Mouse (Mus musculus) lung, adult 10 weeks (tissue): ENCODE measurements around the gene Prl2b1. TPM values are rescaled to one million over a fixed set of nuclear protein-coding genes. Genes with fewer than 3 reads are reported as not detected.

Experiments
- polyA plus RNA-seq: library from polyadenylated mRNA; stranded (reverse); fragments of 350-450 nt; fragmentation: Illumina TruSeq; extraction: RNeasy Lipid Tissue Mini Kit (QIAGEN cat#74804); gene quantifications from one replicate; pipeline ENCODE4 v1.2.3, GENCODE M21; 2014; ENCODE audit warnings: low read depth, low replicate concordance; ENCODE audit not compliant: insufficient read depth

Prl2b1 gene
- polyA plus RNA-seq, result not detected

DNA sequence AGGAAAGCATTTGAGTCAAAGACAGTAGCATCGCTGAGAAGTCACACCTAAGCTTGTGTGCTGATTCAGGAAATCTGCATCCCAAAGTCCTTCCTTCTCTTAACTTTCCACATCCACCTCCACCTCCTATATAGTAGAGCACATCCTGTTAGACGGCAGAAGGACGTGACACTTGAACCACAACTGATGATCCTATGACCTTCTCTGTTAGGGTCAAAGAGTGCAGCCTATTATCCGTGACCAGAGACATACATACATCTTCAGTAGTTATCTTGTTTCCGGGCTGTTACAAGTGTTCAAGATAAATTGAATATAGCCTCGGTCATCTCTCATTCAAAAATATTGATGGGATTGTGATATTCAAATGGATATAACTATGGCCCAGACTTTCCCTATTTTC lies at the start of gene Prl2b1:
Gene Prl2b1 (minus strand): TSS at position 101 of the 400 bp plus-strand sequence.

DNA sequence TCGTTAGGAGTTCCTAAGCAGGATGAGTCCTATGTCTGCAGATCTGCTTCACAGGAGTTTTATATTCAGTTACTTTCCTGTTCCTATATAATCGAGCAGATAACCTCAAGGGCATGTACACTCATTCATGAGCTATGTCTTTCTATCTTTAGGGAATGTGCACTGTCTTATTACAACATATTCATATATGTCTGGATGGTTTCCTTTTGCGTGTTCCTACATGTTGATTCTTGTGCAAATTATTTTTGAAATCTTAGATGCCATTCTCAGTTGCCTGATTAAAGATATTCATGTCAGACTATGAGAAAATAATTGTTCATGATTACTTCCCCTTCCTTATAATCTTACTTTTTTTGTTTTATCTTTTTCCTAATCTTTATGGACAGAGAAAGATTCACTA lies 47.9 kb upstream of the Prl2b1 start, which contains the start of gene Prl8a6:
Gene Prl8a6 (minus strand): TSS at position 101 of the 400 bp plus-strand sequence.

DNA sequence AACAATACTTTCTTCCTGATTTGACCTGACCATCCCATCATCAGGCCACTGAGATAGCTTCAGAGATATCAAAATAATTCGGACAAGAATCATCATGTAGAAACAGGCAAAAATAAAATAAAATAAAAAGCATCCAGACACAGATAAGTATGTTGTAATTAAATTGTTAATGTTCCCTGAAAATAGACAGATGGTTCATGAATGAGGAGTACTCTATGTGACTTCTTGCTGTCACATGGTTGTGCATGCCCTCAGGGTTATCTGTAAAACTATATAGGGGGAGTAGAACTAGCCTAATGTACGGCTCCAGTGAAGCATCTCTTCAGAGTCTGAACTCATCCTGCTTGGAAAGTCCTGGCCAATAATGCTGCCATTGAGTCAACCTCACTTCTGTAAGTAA lies 45.3 kb downstream of the Prl2b1 start, which contains the start of gene Prl8a2:
Gene Prl8a2 (plus strand): TSS at position 301 of the 400 bp plus-strand sequence.

Other genes with a start within 250 kb of the Prl2b1 start
- not detected for gene Prl3d3, start 234.1 kb downstream of the Prl2b1 start, polyA plus RNA-seq
- gene Prl3c1, start 194.2 kb downstream of the Prl2b1 start, polyA plus RNA-seq, result not detected
- not detected for gene Prl3b1, start 149.0 kb downstream of the Prl2b1 start, polyA plus RNA-seq
- gene Prl3a1, start 131.4 kb downstream of the Prl2b1 start, polyA plus RNA-seq, result not detected
- not detected for gene Prl6a1, start 78.2 kb downstream of the Prl2b1 start, polyA plus RNA-seq
- gene Prl8a2, start 45.2 kb downstream of the Prl2b1 start, polyA plus RNA-seq, result not detected
- not detected for gene Prl8a6, start 47.8 kb upstream of the Prl2b1 start, polyA plus RNA-seq
- not detected for gene Prl8a8, start 122.4 kb upstream of the Prl2b1 start, polyA plus RNA-seq
- not detected for gene Prl8a9, start 173.8 kb upstream of the Prl2b1 start, polyA plus RNA-seq
- gene Prl8a1, start 191.3 kb upstream of the Prl2b1 start, polyA plus RNA-seq, result not detected
- not detected for gene Prl7b1, start 219.7 kb upstream of the Prl2b1 start, polyA plus RNA-seq